Mouse (Mus musculus) testis, adult 2 months (tissue): ENCODE measurements at regions not wholly inside any gene's neighbourhood (a gene's known extent, or its start where the extent isn't known, plus 50 kb on each side); places are given as distances from the start of the nearest gene placed in this dataset.

Source experiments
- CTCF ChIP-seq: fragments of 200-500 bp; IDR thresholded peaks from 2 replicates; pipeline ENCODE4 v1.5.1; 2012; ENCODE audit warnings: low read depth, mild to moderate bottlenecking, inconsistent platforms, low read length, moderate library complexity; ENCODE audit not compliant: control insufficient read depth, insufficient read depth, insufficient replicate concordance
- POLR2A ChIP-seq: fragments of 200-500 bp; IDR thresholded peaks from 2 replicates; pipeline ENCODE4 v1.6.1; 2012; ENCODE audit warnings: low read depth, mild to moderate bottlenecking, inconsistent platforms, low read length, moderate library complexity; ENCODE audit not compliant: control insufficient read depth

DNA sequence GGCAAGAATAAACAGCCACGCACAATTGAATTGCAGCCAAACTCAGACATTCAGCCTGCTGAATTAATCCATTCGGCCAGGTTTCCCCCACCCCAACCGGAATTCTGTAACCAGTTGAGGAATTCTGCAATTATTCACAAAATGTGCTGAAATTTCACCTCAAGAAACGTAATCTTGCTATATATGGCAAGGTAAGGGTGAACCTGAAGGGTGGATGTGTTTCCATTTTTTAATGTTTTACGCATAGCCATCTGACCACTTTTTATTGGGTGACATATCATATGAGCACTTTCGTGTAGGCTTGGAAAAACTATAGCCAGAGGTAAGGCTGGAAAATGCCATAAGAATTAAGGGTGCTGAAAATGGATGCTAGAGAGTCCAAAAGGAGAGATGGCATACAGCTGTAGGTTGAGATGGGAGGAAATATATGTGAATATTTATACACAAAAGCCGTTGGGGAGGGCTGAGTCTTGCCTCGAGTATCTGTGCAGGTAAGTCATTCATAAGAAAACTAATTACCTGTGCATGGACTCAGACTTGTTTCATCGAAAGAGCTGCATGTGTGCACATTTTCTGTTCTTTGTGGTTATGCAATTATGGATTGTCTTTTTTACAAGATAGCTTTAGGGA is 224.0 kb downstream of the Mef2c start:
- TF ChIP-seq CTCF, result no peak
- no peak for TF ChIP-seq POLR2A
